Mouse (Mus musculus) forebrain, embryonic 10.5 days (tissue): ENCODE measurements at regions not wholly inside any gene's neighbourhood (a gene's known extent, or its start where the extent isn't known, plus 50 kb on each side); places are given as distances from the start of the nearest gene placed in this dataset.

ENCODE experiments used
- DNase-seq: peaks from one replicate; pipeline ENCODE4 v3.0.0-alpha.2; 2017; ENCODE audit warnings: low spot score; ENCODE audit errors: extremely low spot score
- H3K27ac ChIP-seq: fragments of 300-500 bp; sonication (generic); 2 replicates; pipeline ENCODE4 v1.5.1; 2016; ENCODE audit warnings: mild to moderate bottlenecking
- H3K27me3 ChIP-seq: fragments of 300-500 bp; sonication (generic); 2 replicates; pipeline ENCODE4 v1.6.1; 2016; ENCODE audit warnings: mild to moderate bottlenecking; ENCODE audit not compliant: poor library complexity, severe bottlenecking
- H3K36me3 ChIP-seq: fragments of 300-500 bp; sonication (generic); replicated peaks from 2 replicates; pipeline ENCODE4 v1.6.1; 2016; ENCODE audit warnings: mild to moderate bottlenecking, moderate library complexity
- H3K4me1 ChIP-seq: fragments of 300-500 bp; sonication (generic); 2 replicates; pipeline ENCODE4 v1.6.1; 2016
- H3K4me3 ChIP-seq: fragments of 300-500 bp; sonication (generic); 2 replicates; pipeline ENCODE4 v1.5.1; 2016; ENCODE audit warnings: mild to moderate bottlenecking, moderate library complexity
- H3K9me3 ChIP-seq: fragments of 300-500 bp; sonication (generic); 2 replicates; pipeline ENCODE4 v1.6.1; 2016; ENCODE audit warnings: mild to moderate bottlenecking, moderate library complexity
- WGBS: fragments of 180-500 bp; shearing (Covaris S2); methylation state at CpG from one replicate; pipeline ENCODE4 v1.1.7; 2016; 5-methylcytosine and 5-hydroxymethylcytosine counted together

DNA sequence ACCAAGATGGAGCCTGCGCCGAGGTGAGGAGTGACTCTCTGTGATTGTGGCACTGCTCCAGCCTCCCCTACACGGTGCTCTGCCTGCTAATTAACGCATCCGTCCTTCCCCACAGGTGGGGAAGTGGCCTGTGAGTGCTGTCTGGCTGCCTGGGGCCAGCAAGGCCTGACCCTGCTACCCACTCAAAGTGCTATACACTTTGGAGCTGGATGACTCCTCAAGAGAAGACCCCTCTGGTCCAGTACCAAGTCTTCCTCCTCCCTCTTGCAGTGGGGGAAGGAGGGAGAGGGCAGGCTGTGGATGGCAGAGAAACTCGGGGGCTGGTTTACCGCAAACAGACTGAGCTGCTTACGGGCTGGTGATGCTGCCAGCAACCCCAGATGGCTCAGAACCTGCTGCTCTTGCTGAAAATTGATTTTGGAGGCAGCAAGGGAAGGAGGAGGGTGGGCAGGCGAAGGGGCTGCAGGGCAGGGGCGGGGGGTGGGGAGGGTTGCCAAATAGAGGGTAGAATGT, 173.4 kb upstream of the Ntf3 start:
- Histone ChIP-seq H3K9me3 (no peaks in the 10 kb centered on the region), H3K4me3 (no peak overlapping the region), H3K27me3 (no peaks in the 10 kb centered on the region), H3K4me1 (no peaks in the 10 kb centered on the region), H3K36me3 (no peaks in the 10 kb centered on the region), H3K27ac (no peak overlapping the region)
- DNase-seq: no peak
- 75% methylated on average over 10 of the region's 10 CpGs for WGBS

GRCm38 (mm10) chr6:126337711-126338110, 171.0 kb upstream of the Ntf3 start:
- Histone ChIP-seq H3K27me3 (no peaks in the 10 kb centered on the region), H3K9me3 (no peaks in the 10 kb centered on the region), H3K36me3 (no peaks in the 10 kb centered on the region), H3K27ac (no peak overlapping the region), H3K4me1 (no peaks in the 10 kb centered on the region), H3K4me3 (no peak overlapping the region)
- DNase-seq: no peak
- WGBS: 93% methylated on average over 8 of the region's 8 CpGs

DNA sequence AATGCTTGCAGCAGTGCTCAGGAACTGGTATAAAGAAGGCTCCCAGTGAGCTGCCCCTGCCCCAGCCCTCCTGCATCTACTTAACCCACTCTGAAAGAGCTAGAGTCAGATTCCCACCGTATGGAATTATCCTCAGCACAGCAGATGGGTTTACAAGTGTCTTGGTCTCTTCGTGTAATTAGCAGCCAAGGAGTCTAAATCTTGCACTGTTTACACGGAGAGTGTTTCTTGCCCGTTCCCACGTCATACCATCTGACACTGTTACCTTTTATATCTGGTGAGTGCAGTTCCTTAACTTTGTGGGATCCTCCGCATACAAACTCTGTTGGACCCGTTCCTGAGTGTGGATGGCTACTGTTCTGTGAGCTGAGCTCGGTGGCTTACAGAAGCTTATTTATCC, 167.5 kb upstream of the Ntf3 start:
- Histone ChIP-seq H3K4me1 (0 out of 2 replicates have a peak, but pooled peaks cover 9% of the 10 kb centered on the region), H3K4me3 (no peak overlapping the region), H3K27ac (no peak overlapping the region), H3K9me3 (no peaks in the 10 kb centered on the region), H3K36me3 (no peaks in the 10 kb centered on the region), H3K27me3 (no peaks in the 10 kb centered on the region)
- 77% methylated on average over 8 of the region's 8 CpGs for WGBS
- no peak for DNase-seq

GRCm38 (mm10) chr6:126327187-126327586, 160.5 kb upstream of the Ntf3 start:
- H3K27ac ChIP-seq: no peak overlapping the region
- H3K27me3 ChIP-seq: no peaks in the 10 kb centered on the region

GRCm38 (mm10) chr6:126318523-126318922, 151.8 kb upstream of the Ntf3 start:
- Histone ChIP-seq H3K4me3 (no peak overlapping the region), H3K36me3 (no peaks in the 10 kb centered on the region), H3K4me1 (no peaks in the 10 kb centered on the region; the same call in 1 of the 2 replicates), H3K27ac (no peak overlapping the region), H3K9me3 (no peaks in the 10 kb centered on the region), H3K27me3 (no peaks in the 10 kb centered on the region)
- DNase-seq: no peak
- 85% methylated on average over 2 of the region's 2 CpGs for WGBS

More at GRCm38 (mm10) chr6:126327187-126327586, 160.5 kb upstream of the Ntf3 start:
- no peaks in the 10 kb centered on the region for H3K36me3 ChIP-seq
- WGBS: 80% methylated on average over 2 of the region's 2 CpGs
- peaks cover 22% of the 10 kb centered on the region for H3K4me1 ChIP-seq
- no peak for DNase-seq
- H3K4me3 ChIP-seq: no peak overlapping the region
- no peaks in the 10 kb centered on the region for H3K9me3 ChIP-seq

DNA sequence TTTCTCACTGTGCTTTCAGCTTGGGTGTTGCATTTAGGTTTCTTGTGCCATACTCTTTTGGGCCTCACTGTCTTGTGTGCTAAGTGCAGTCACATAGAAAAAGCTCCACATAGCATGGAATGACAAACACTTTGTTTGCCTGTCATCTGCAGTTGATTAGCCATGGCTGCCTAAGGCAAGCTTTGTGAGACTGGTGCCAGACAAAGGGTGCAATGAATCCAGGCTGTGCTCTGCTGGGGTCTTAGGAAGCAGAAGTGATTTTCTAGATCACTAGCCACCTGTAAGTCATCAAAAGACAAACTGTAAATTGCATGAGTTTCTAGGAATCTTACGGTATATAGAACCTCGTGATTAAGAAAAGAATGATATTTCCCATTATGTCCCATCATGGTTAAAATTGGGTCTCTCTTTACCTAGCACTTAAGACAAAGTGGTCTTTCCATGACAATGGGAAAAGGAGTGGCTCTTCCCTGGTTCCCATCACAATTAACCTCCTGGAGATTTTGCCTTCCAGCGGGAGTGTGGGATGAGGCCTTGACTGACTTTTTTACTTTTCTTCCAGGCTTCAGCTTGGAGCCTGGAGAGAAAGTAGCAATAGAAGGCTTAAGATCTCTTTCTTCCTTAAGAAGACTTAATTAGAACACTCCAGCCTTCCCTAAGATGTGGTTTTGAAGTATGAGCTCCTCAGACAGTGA, 144.2 kb upstream of the Ntf3 start:
- H3K9me3 ChIP-seq: no peaks in the 10 kb centered on the region

GRCm38 (mm10) chr6:126303086-126303485, 136.4 kb upstream of the Ntf3 start:
- 74% methylated on average over 3 of the region's 3 CpGs for WGBS
- H3K4me1 ChIP-seq: no peaks in the 10 kb centered on the region
- H3K9me3 ChIP-seq: no peaks in the 10 kb centered on the region
- H3K4me3 ChIP-seq: no peak overlapping the region
- no peaks in the 10 kb centered on the region for H3K36me3 ChIP-seq
- DNase-seq: no peak
- H3K27me3 ChIP-seq: no peaks in the 10 kb centered on the region
- H3K27ac ChIP-seq: no peak overlapping the region

More for the DNA sequence above, 144.2 kb upstream of the Ntf3 start:
- no peak overlapping the region for H3K27ac ChIP-seq
- H3K27me3 ChIP-seq: no peaks in the 10 kb centered on the region
- peaks cover 11% of the 10 kb centered on the region; the same call in 1 of the 2 replicates for H3K4me1 ChIP-seq
- H3K4me3 ChIP-seq: no peak overlapping the region
- no peak for DNase-seq
- no peaks in the 10 kb centered on the region for H3K36me3 ChIP-seq
- WGBS: 50% methylated on average over 3 of the region's 3 CpGs

DNA sequence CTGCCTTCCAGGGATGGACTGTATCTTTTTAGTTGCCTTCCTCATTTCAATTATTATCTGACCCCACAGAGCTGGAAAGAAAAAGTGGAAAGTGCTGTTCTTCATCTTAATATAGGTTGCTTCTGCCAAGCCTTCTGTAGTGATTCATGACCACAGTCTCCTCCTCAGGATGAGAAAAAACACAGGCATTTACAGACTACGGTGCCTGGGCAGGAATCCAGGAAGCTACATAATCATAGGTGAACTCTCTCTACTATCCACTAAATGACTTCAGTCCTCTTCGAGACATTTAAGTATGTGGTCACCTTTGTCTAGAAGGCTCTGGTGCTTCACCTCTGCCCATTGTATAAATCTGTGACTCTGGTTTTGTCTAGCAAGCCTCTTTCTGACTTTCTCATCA, 124.9 kb upstream of the Ntf3 start:
- Histone ChIP-seq H3K27ac (no peak overlapping the region), H3K4me3 (no peak overlapping the region), H3K4me1 (no peaks in the 10 kb centered on the region), H3K27me3 (no peaks in the 10 kb centered on the region), H3K9me3 (no peaks in the 10 kb centered on the region), H3K36me3 (no peaks in the 10 kb centered on the region)
- no peak for DNase-seq
- WGBS: 94% methylated on average over 2 of the region's 2 CpGs

GRCm38 (mm10) chr6:126287166-126287565, 120.5 kb upstream of the Ntf3 start:
- no peak overlapping the region for H3K27ac ChIP-seq
- WGBS: 79% methylated on average over 4 of the region's 4 CpGs

GRCm38 (mm10) chr6:126286201-126286600, 119.5 kb upstream of the Ntf3 start:
- Histone ChIP-seq H3K9me3 (no peaks in the 10 kb centered on the region), H3K27ac (no peak overlapping the region), H3K4me3 (no peak overlapping the region), H3K4me1 (no peaks in the 10 kb centered on the region), H3K27me3 (no peaks in the 10 kb centered on the region), H3K36me3 (no peaks in the 10 kb centered on the region)
- WGBS: 86% methylated on average over 2 of the region's 2 CpGs
- no peak for DNase-seq

More at GRCm38 (mm10) chr6:126287166-126287565, 120.5 kb upstream of the Ntf3 start:
- Histone ChIP-seq H3K36me3 (no peaks in the 10 kb centered on the region), H3K9me3 (no peaks in the 10 kb centered on the region), H3K4me3 (no peak overlapping the region), H3K27me3 (no peaks in the 10 kb centered on the region), H3K4me1 (no peaks in the 10 kb centered on the region)
- no peak for DNase-seq

DNA sequence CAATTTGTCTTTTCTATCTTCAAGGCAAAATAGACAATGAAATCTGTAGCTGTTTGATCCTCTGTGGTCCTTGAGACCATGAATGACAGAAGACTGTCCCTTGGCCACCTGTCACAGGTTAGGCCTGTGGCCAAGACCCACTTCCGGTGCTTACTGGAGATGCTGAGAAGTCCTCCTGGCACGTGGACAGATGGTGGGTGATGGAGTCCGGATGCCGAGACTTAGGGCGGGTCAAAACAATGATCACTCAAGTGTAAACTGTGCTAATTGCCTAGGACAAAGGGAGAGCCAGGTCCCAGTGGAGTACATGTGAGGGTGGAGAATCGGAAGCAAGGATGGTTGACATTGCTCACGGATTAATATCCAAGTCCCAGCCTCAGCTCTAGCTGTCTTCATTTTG, 117.7 kb upstream of the Ntf3 start:
- WGBS: 78% methylated on average over 7 of the region's 7 CpGs
- no peaks in the 10 kb centered on the region for H3K4me1 ChIP-seq
- H3K4me3 ChIP-seq: no peak overlapping the region
- no peaks in the 10 kb centered on the region for H3K27me3 ChIP-seq
- H3K27ac ChIP-seq: no peak overlapping the region
- DNase-seq: no peak
- no peaks in the 10 kb centered on the region for H3K36me3 ChIP-seq
- H3K9me3 ChIP-seq: no peaks in the 10 kb centered on the region

GRCm38 (mm10) chr6:126280352-126280751, 113.6 kb upstream of the Ntf3 start:
- Histone ChIP-seq H3K27me3 (no peaks in the 10 kb centered on the region), H3K4me3 (no peak overlapping the region), H3K9me3 (no peaks in the 10 kb centered on the region), H3K36me3 (no peaks in the 10 kb centered on the region), H3K4me1 (no peaks in the 10 kb centered on the region), H3K27ac (no peak overlapping the region)
- WGBS: 82% methylated on average over 3 of the region's 3 CpGs
- DNase-seq: no peak

GRCm38 (mm10) chr6:126245986-126246385, 79.3 kb upstream of the Ntf3 start:
- H3K27ac ChIP-seq: no peak overlapping the region
- 85% methylated on average over 5 of the region's 5 CpGs for WGBS

More at GRCm38 (mm10) chr6:126245986-126246385, 79.3 kb upstream of the Ntf3 start:
- Histone ChIP-seq H3K4me1 (peaks cover 6% of the 10 kb centered on the region; the same call in 1 of the 2 replicates), H3K36me3 (no peaks in the 10 kb centered on the region), H3K9me3 (no peaks in the 10 kb centered on the region), H3K27me3 (no peaks in the 10 kb centered on the region), H3K4me3 (no peak overlapping the region)
- DNase-seq: no peak
